Mouse (Mus musculus): Measurements from ENCODE around the gene Il25. TPM values are rescaled to one million over a fixed set of nuclear protein-coding genes. Genes with fewer than 3 reads are reported as not detected.

Il25 gene
- polyA plus RNA-seq, 1 experiment from 2014 or later: not detected

DNA sequence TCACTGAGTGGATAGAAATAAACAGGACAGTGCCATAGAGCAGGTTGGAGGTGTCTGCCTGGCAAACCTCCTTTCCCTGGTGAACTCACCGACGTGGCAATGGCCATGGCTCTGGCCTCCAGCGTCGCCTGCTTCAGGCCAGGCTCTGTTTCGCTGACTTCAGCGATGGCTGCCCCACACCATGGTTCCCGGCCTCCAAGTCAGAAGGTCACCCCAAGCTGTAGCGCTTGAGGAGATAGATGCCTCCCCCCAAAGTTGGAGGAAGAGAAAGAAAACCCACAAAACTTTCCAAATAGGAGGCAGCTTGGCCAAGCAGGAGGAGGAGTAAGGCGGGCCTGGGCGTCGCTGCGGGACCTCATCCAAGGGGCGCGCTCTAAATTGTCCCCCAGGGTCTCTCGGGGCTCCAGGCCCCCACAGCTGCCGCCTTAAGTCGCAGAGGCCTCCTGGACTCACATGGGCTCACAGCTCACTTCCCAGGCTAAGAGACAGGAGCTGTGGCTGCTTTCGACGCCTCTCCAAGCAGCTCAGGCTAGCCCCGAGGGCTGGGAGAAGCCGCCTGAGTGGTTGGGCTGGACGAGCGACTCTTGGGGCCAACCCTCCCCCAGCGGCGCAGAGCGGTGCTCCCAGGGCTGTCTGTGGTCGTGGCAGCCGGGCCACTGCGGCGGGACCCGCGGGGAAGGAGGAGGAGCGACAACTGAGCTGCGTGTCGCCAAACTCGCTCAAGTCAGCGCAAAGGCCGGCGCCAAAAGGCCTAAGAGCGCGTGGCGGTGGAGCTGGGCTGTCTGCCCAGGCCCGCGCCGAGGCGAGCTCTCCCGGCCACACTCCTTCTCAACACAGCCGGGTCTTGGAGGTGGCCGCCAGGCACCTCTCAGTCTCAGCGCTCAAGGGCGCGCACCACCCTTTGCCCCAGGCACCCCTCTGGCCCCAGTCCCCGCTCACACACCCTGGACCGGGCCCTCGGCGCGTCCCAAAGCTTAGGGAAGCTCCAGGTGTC is 6.8 kb upstream of the Il25 start, which contains the start of gene Efs:
TSS of gene Efs (minus strand) at position 778 of the 994 bp plus-strand sequence.
- Histone ChIP-seq H3K36me3 (ENCODE audit: control insufficient read depth, insufficient read depth, low read length) (peaks cover 7% of the 10 kb centered on the region), H3K4me2 (ENCODE audit: low read depth) (peak within 1 kb of the TSS; percentile 95), H3K9ac (ENCODE audit: low read length) (peak within 1 kb of the TSS; percentile 95), H3K9me3 (ENCODE audit: control insufficient read depth, low read length) (0 out of 2 replicates have a peak, but pooled peaks cover 2% of the 10 kb centered on the region), H3K4me1 (ENCODE audit: control insufficient read depth, insufficient read depth, low read length) (peaks cover 24% of the 10 kb centered on the region), H3K27ac (ENCODE audit: low read depth, low read length) (peak within 1 kb of the TSS; percentile 96), H3K27me3 (ENCODE audit: control insufficient read depth, insufficient read depth, low read length) (no peaks in the 10 kb centered on the region), H3K4me3 (ENCODE audit: low read depth, low read length) (peak within 1 kb of the TSS; percentile 51)
- ATAC-seq (ENCODE audit: insufficient read depth, low FRiP score, low TSS enrichment) (peak; percentile 59), DNase-seq (ENCODE audit: low spot score) (peak; percentile 77)
- WGBS: under 1% methylated on average over 50 of the region's 57 CpGs

DNA sequence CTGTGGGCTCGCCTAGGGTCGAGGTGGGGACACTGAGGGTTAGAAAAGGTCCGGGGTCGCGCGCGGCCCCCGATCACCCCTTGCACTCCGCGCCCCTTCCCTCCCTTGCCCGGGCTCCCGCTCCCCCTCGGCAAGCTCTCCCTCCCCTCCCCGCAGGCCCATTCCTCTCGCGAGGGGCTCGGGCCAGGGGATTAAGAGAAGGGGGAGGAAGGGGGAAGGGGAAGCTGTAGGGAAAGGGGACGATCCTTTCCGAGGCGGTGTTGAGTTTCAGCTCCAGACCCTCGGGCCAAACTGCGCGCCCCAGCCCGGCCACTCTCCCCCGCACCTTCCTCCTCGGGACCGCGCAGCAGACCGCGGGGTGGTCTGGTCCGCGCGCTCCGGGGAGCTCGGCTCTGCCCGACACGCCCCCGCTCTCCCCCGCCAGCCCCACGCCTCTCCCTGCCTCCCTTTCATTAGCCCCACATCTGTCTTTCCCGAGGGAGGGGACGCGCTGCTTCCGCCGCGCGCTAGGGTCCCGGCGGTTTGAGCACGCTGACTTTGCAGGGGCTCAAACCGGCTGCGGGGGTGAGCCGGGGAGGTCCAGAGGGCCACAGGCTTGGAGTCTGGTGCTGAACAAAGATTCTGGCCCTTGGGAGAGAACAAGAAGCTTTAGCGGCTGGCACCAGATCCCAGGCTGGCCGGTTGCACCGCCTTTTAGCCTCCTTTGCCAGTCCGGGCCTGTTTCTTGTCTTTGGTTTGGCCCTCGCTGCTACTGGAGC is 5.9 kb upstream of the Il25 start:
- no peaks in the 10 kb centered on the region for H3K27me3 ChIP-seq (ENCODE audit: control insufficient read depth, insufficient read depth, low read length)
- peak overlapping the region; percentile 96 for H3K27ac ChIP-seq (ENCODE audit: low read depth, low read length)
- H3K4me3 ChIP-seq (ENCODE audit: low read depth, low read length): peak overlapping the region; percentile 51
- 0% methylated on average over 43 of the region's 58 CpGs for WGBS
- H3K4me1 ChIP-seq (ENCODE audit: control insufficient read depth, insufficient read depth, low read length): peaks cover 24% of the 10 kb centered on the region
- peak overlapping the region; percentile 95 for H3K9ac ChIP-seq (ENCODE audit: low read length)
- H3K9me3 ChIP-seq (ENCODE audit: control insufficient read depth, low read length): no peaks in the 10 kb centered on the region
- DNase-seq (ENCODE audit: low spot score): peak; percentile 86
- H3K36me3 ChIP-seq (ENCODE audit: control insufficient read depth, insufficient read depth, low read length): peaks cover 7% of the 10 kb centered on the region
- peak overlapping the region; percentile 95 for H3K4me2 ChIP-seq (ENCODE audit: low read depth)
- ATAC-seq (ENCODE audit: insufficient read depth, low FRiP score, low TSS enrichment): peak; percentile 64

DNA sequence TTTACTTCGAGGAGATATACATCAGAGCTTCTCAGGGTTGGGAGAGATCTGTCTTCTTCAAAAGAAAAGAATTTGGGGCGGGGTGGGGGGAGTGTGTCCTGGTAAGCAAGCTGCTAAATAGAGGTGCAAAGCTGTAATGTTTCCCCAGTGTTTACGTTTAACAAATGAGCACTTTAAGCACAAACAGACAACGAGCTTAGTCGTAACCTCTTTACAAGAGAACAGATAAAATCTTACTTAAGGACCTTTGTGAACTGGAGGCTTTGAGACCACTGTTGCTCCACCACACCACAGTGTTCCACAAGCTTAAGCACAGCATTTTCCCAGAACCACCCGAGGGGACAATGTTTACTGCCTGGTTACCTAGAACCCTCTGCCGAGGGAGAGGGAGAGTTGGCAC is 5.2 kb upstream of the Il25 start:
- peak overlapping the region; percentile 96 for H3K27ac ChIP-seq (ENCODE audit: low read depth, low read length)
- peaks cover 2% of the 10 kb centered on the region for H3K36me3 ChIP-seq (ENCODE audit: control insufficient read depth, insufficient read depth, low read length)
- DNase-seq (ENCODE audit: low spot score): peak; percentile 18
- H3K9ac ChIP-seq (ENCODE audit: low read length): peak overlapping the region; percentile 95
- no peaks in the 10 kb centered on the region for H3K9me3 ChIP-seq (ENCODE audit: control insufficient read depth, low read length)
- no peak for ATAC-seq (ENCODE audit: insufficient read depth, low FRiP score, low TSS enrichment)
- H3K27me3 ChIP-seq (ENCODE audit: control insufficient read depth, insufficient read depth, low read length): no peaks in the 10 kb centered on the region
- peak overlapping the region; percentile 95 for H3K4me2 ChIP-seq (ENCODE audit: low read depth)
- H3K4me3 ChIP-seq (ENCODE audit: low read depth, low read length): peak overlapping the region; percentile 51
- peaks cover 24% of the 10 kb centered on the region for H3K4me1 ChIP-seq (ENCODE audit: control insufficient read depth, insufficient read depth, low read length)
- 12% methylated on average over 7 of the region's 7 CpGs for WGBS

DNA sequence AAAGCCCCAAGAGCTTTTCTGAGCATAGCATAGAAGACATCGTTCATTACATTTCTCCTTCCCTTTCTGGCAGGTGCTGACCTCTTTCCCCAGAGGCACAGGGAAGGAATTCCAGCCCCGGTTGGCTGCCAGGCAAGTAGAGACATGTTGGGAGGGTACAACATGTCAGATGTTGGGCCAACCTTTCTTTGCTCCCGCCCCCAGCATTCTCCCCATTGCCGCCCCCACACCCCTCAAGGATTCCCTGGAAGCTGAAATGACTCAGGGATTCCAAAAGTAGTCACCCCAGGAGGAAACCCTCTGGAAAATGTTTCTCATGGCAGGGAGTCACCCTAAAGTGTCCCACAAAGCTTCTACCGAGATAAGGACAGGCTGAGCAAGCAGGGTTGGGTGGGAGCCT is 2.7 kb upstream of the Il25 start:
- no peaks in the 10 kb centered on the region for H3K36me3 ChIP-seq (ENCODE audit: control insufficient read depth, insufficient read depth, low read length)
- H3K4me1 ChIP-seq (ENCODE audit: control insufficient read depth, insufficient read depth, low read length): peaks cover 16% of the 10 kb centered on the region
- DNase-seq (ENCODE audit: low spot score) (no peak), ATAC-seq (ENCODE audit: insufficient read depth, low FRiP score, low TSS enrichment) (no peak)
- H3K9ac ChIP-seq (ENCODE audit: low read length): no peak overlapping the region
- no peak overlapping the region for H3K4me2 ChIP-seq (ENCODE audit: low read depth)
- WGBS: 76% methylated on average over 5 of the region's 5 CpGs
- H3K4me3 ChIP-seq (ENCODE audit: low read depth, low read length): no peak overlapping the region
- H3K9me3 ChIP-seq (ENCODE audit: control insufficient read depth, low read length): no peaks in the 10 kb centered on the region
- H3K27me3 ChIP-seq (ENCODE audit: control insufficient read depth, insufficient read depth, low read length): no peaks in the 10 kb centered on the region
- no peak overlapping the region for H3K27ac ChIP-seq (ENCODE audit: low read depth, low read length)

DNA sequence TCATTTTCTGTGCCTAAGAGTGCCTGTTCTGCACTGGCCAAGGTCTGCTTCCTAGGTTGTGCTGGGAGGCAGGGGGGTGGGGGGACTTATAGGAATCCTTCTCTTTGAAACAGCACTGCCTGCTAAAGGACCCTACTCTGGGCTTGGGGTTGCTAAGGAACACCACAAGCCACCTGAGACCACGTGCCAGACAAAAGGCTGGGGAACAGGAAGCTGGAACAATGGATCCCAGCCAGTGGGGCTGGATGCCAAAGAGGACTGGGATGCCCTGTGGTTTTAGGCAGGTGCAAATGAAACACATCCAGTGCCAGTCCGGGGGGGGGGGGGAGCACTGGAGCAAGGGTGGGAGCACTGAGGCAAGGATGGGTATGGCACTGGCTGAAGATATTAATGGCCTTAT is 2.1 kb upstream of the Il25 start:
- H3K27ac ChIP-seq (ENCODE audit: low read depth, low read length): no peak overlapping the region
- no peaks in the 10 kb centered on the region for H3K9me3 ChIP-seq (ENCODE audit: control insufficient read depth, low read length)
- H3K27me3 ChIP-seq (ENCODE audit: control insufficient read depth, insufficient read depth, low read length): no peaks in the 10 kb centered on the region
- no peak for DNase-seq (ENCODE audit: low spot score)
- H3K36me3 ChIP-seq (ENCODE audit: control insufficient read depth, insufficient read depth, low read length): no peaks in the 10 kb centered on the region
- WGBS: 37% methylated on average over 2 of the region's 2 CpGs
- no peak for ATAC-seq (ENCODE audit: insufficient read depth, low FRiP score, low TSS enrichment)
- H3K9ac ChIP-seq (ENCODE audit: low read length): no peak overlapping the region
- peaks cover 14% of the 10 kb centered on the region for H3K4me1 ChIP-seq (ENCODE audit: control insufficient read depth, insufficient read depth, low read length)
- H3K4me2 ChIP-seq (ENCODE audit: low read depth): no peak overlapping the region
- no peak overlapping the region for H3K4me3 ChIP-seq (ENCODE audit: low read depth, low read length)

DNA sequence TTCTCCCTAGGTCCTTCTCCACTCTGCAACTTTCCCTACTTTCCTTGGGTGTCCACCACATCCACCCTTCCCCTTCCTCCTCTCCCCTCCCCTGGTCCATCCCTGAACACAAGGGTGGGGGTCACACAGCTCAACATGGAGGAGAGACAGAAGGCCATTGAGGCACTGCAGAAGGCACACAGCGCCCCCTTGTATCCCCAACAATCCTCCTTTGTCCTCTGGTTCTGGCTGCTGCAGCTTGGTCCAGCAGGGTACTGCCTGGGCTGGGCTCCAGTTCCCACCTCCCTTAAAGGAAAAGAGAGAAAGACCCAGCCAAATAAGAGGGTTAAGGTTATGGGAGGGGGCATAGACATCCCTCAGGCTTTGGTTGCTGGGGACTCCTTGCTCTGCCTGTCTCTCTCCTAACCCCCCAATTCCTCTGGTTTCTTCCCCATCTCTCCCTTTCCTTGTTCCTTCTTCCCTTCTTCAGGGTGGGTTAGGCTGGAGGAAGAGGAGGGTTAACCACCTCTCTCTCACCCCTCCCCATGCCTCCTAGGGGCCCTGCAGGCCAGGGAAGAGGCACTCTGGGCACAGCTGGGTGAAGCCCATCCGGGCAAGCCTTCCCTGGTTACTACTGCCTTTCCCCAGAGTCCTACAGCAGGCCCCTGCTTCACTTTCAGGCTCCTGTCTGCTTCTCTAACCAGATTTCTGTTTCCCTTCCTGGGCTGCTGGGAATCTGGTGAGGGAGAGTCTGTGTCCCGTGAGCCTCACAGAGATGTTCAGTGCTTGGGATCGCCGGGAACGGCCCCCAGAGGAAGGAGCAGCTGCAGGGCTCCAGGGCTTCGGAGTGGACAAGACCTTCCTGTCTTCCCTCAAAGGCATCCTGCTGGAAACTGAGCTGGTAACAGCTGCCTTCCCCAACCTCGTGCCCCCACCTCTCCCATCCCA is 3.7 kb downstream of the Il25 start, which contains the start of gene Cmtm5:
TSS of gene Cmtm5 (plus strand) at position 358 of the 927 bp plus-strand sequence.
- Histone ChIP-seq H3K9ac (ENCODE audit: low read length) (no peak within 1 kb of the TSS), H3K4me3 (ENCODE audit: low read depth, low read length) (no peak within 1 kb of the TSS), H3K36me3 (ENCODE audit: control insufficient read depth, insufficient read depth, low read length) (no peaks in the 10 kb centered on the region), H3K9me3 (ENCODE audit: control insufficient read depth, low read length) (no peaks in the 10 kb centered on the region), H3K4me1 (ENCODE audit: control insufficient read depth, insufficient read depth, low read length) (no peaks in the 10 kb centered on the region), H3K4me2 (ENCODE audit: low read depth) (no peak within 1 kb of the TSS), H3K27me3 (ENCODE audit: control insufficient read depth, insufficient read depth, low read length) (no peaks in the 10 kb centered on the region), H3K27ac (ENCODE audit: low read depth, low read length) (peak within 1 kb of the TSS; percentile 51; the same call in 1 of the 2 replicates)
- DNase-seq (ENCODE audit: low spot score) (peak; percentile 31), ATAC-seq (ENCODE audit: insufficient read depth, low FRiP score, low TSS enrichment) (no peak)
- WGBS: 41% methylated on average over 8 of the region's 8 CpGs

DNA sequence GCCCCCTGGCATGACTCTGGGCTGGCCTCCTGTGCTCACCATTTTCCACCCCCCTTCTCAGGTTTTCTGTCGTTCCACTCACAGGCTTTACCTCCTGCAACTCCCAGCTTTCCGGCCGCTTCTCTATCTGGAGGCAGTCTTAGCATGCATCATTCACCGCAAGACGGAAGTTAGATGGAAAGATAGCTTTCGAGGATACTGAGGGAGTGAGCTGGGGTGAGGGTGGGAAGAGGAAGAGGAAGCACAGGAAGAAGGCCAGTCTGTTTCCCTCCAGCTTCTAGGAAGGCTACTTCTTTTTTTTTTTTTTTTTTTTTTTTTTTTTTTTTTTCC is 4.3 kb downstream of the Il25 start:
- no peak overlapping the region for H3K4me2 ChIP-seq (ENCODE audit: low read depth)
- no peak for DNase-seq (ENCODE audit: low spot score)
- WGBS: 64% methylated on average over 6 of the region's 6 CpGs

More for the DNA sequence above, 4.3 kb downstream of the Il25 start:
- H3K9me3 ChIP-seq (ENCODE audit: control insufficient read depth, low read length): no peaks in the 10 kb centered on the region
- H3K4me1 ChIP-seq (ENCODE audit: control insufficient read depth, insufficient read depth, low read length): no peaks in the 10 kb centered on the region
- H3K36me3 ChIP-seq (ENCODE audit: control insufficient read depth, insufficient read depth, low read length): no peaks in the 10 kb centered on the region
- 0 out of 2 replicates have a peak overlapping the region, but pooled peaks have one; percentile 51 for H3K27ac ChIP-seq (ENCODE audit: low read depth, low read length)
- H3K9ac ChIP-seq (ENCODE audit: low read length): no peak overlapping the region
- H3K27me3 ChIP-seq (ENCODE audit: control insufficient read depth, insufficient read depth, low read length): no peaks in the 10 kb centered on the region
- no peak for ATAC-seq (ENCODE audit: insufficient read depth, low FRiP score, low TSS enrichment)
- no peak overlapping the region for H3K4me3 ChIP-seq (ENCODE audit: low read depth, low read length)

Data from neural tube, embryonic 11.5 days (tissue).